Mouse (Mus musculus): ENCODE measurements around the gene Ric8b. TPM values are rescaled to one million over a fixed set of nuclear protein-coding genes. Genes with fewer than 3 reads are reported as not detected.
A peak's percentile ranks its signal among the peaks of the same experiment; 100 is the strongest.

The Ric8b gene
- total RNA-seq, 2 experiments from 2014 or later = 13.3 to 15.3 TPM

- ATAC-seq (replicated peaks; ENCODE audit: poor library complexity) = no peak
Observed at GRCm38 (mm10) chr10:85001920-85002319, 84.5 kb downstream of the Ric8b start.

GRCm38 (mm10) chr10:85003190-85004026, 86.0 kb downstream of the Ric8b start:
- no peak; the same call in 1 of the 2 replicates for ATAC-seq (replicated peaks; ENCODE audit: poor library complexity)

- peak; percentile 73 for ATAC-seq (replicated peaks; ENCODE audit: poor library complexity)
Observed at GRCm38 (mm10) chr10:85006573-85007310, 89.3 kb downstream of the Ric8b start.

- ATAC-seq (replicated peaks; ENCODE audit: poor library complexity) = no peak
Observed at GRCm38 (mm10) chr10:85007861-85008840, 90.7 kb downstream of the Ric8b start.

GRCm38 (mm10) chr10:85011066-85011465, 93.7 kb downstream of the Ric8b start:
- ATAC-seq (replicated peaks; ENCODE audit: poor library complexity) = no peak

GRCm38 (mm10) chr10:85013464-85013863, 96.0 kb downstream of the Ric8b start:
- peak; percentile 92 for ATAC-seq (replicated peaks; ENCODE audit: poor library complexity)

- no peak for ATAC-seq (replicated peaks; ENCODE audit: poor library complexity)
Observed at GRCm38 (mm10) chr10:85013924-85014428, 96.6 kb downstream of the Ric8b start.

GRCm38 (mm10) chr10:85014456-85014976, 97.1 kb downstream of the Ric8b start:
- ATAC-seq (replicated peaks; ENCODE audit: poor library complexity) = no peak

- no peak for ATAC-seq (replicated peaks; ENCODE audit: poor library complexity)
Observed at GRCm38 (mm10) chr10:85022647-85023312, 105.4 kb downstream of the Ric8b start.

- ATAC-seq (replicated peaks; ENCODE audit: poor library complexity) = no peak
Observed at GRCm38 (mm10) chr10:85023313-85023666, 105.9 kb downstream of the Ric8b start.

- peak; percentile 77 for ATAC-seq (replicated peaks; ENCODE audit: poor library complexity)
Observed at GRCm38 (mm10) chr10:85025799-85026424, 108.5 kb downstream of the Ric8b start.

GRCm38 (mm10) chr10:85027619-85028175, 110.3 kb downstream of the Ric8b start:
- ATAC-seq (replicated peaks; ENCODE audit: poor library complexity) = peak; percentile 88

GRCm38 (mm10) chr10:85035131-85035725, 117.8 kb downstream of the Ric8b start:
- peak; percentile 62 for ATAC-seq (replicated peaks; ENCODE audit: poor library complexity)

GRCm38 (mm10) chr10:85038147-85038546, 120.7 kb downstream of the Ric8b start:
- ATAC-seq (replicated peaks; ENCODE audit: poor library complexity) = no peak

- ATAC-seq (replicated peaks; ENCODE audit: poor library complexity) = no peak
Observed at GRCm38 (mm10) chr10:85038852-85039251, 121.4 kb downstream of the Ric8b start.

- 0 out of 2 replicates have a peak, but pooled peaks have one; percentile 21 for ATAC-seq (replicated peaks; ENCODE audit: poor library complexity)
Observed at GRCm38 (mm10) chr10:85044191-85044711, 126.8 kb downstream of the Ric8b start.

- peak; percentile 86 for ATAC-seq (replicated peaks; ENCODE audit: poor library complexity)
Observed at GRCm38 (mm10) chr10:85044732-85045720, 127.6 kb downstream of the Ric8b start.

Measured in megakaryocyte progenitor cell, adult 5-6 weeks (primary cell).